Mouse (Mus musculus): Measurements from ENCODE around the gene Cwf19l1. TPM values are rescaled to one million over a fixed set of nuclear protein-coding genes. Genes with fewer than 3 reads are reported as not detected.

The Cwf19l1 gene
- 1 to 10 TPM; 5.8 to 8.1 TPM for total RNA-seq (2021)
- long read RNA-seq, experiment 1, partial matches to known transcripts: 0 of 5 reads
- long read RNA-seq, experiment 1, other reads (novel, unspliced or antisense): 1 of 5 reads
- long read RNA-seq, experiment 2, partial matches to known transcripts: 0 of 4 reads
- long read RNA-seq, experiment 2, other reads (novel, unspliced or antisense): 1 of 4 reads

- peak; percentile 91 for DNase-seq
- intact Hi-C loops (cut with DNase I): loop anchor here (2.0 kb wide), 1 partner anchor 29 kb away; the partner anchor contains the start of gene Chuk
- Histone ChIP-seq H3K27ac (peak within 1 kb of the TSS; percentile 93), H3K4me3 (peak within 1 kb of the TSS; percentile 92)
- no peak for TF ChIP-seq CTCF (IDR thresholded peaks at IDR 0.05)
These were observed at the start of gene Cwf19l1 for GRCm38 (mm10) chr19:44135072-44135959. Cwf19l1 (minus strand) TSS chr19:44135876.

GRCm38 (mm10) chr19:44183968-44184367 lies 48.3 kb upstream of the Cwf19l1 start:
- intact Hi-C loops (cut with DNase I): no loop called here
- Histone ChIP-seq H3K27ac (no peak overlapping the region), H3K4me3 (no peak overlapping the region)
- TF ChIP-seq CTCF (IDR thresholded peaks at IDR 0.05): no peak
- no peak for DNase-seq

GRCm38 (mm10) chr19:44180502-44180901 lies 44.8 kb upstream of the Cwf19l1 start:
- no peak for TF ChIP-seq CTCF (IDR thresholded peaks at IDR 0.05)
- no peak overlapping the region for H3K4me3 ChIP-seq
- no peak for DNase-seq
- no peak overlapping the region for H3K27ac ChIP-seq
- intact Hi-C loops (cut with DNase I): no loop called here

- DNase-seq: no peak
- no peak overlapping the region for H3K27ac ChIP-seq
- intact Hi-C loops (cut with DNase I): no loop called here
- TF ChIP-seq CTCF (IDR thresholded peaks at IDR 0.05): no peak
- H3K4me3 ChIP-seq: no peak overlapping the region
These were observed 41.1 kb upstream of the Cwf19l1 start for GRCm38 (mm10) chr19:44176741-44177140.

- intact Hi-C loops (cut with DNase I): no loop called here
- no peak for TF ChIP-seq CTCF (IDR thresholded peaks at IDR 0.05)
- no peak overlapping the region for H3K27ac ChIP-seq
- no peak for DNase-seq
- no peak overlapping the region for H3K4me3 ChIP-seq
These were observed 39.2 kb upstream of the Cwf19l1 start for GRCm38 (mm10) chr19:44174835-44175234.

GRCm38 (mm10) chr19:44161515-44161914 lies 25.8 kb upstream of the Cwf19l1 start:
- DNase-seq: no peak
- peak; percentile 70 for TF ChIP-seq CTCF (IDR thresholded peaks at IDR 0.05)
- Histone ChIP-seq H3K4me3 (no peak overlapping the region), H3K27ac (no peak overlapping the region)
- intact Hi-C loops (cut with DNase I): no loop called here

GRCm38 (mm10) chr19:44159386-44159785 lies 23.7 kb upstream of the Cwf19l1 start:
- H3K4me3 ChIP-seq: no peak overlapping the region
- intact Hi-C loops (cut with DNase I): no loop called here
- no peak for TF ChIP-seq CTCF (IDR thresholded peaks at IDR 0.05)
- DNase-seq: no peak
- H3K27ac ChIP-seq: no peak overlapping the region

GRCm38 (mm10) chr19:44157005-44157404 lies 21.3 kb upstream of the Cwf19l1 start:
- H3K27ac ChIP-seq: no peak overlapping the region
- intact Hi-C loops (cut with DNase I): no loop called here
- DNase-seq: no peak
- no peak overlapping the region for H3K4me3 ChIP-seq
- no peak for TF ChIP-seq CTCF (IDR thresholded peaks at IDR 0.05)

GRCm38 (mm10) chr19:44153781-44154180 lies 18.1 kb upstream of the Cwf19l1 start:
- Histone ChIP-seq H3K4me3 (no peak overlapping the region), H3K27ac (no peak overlapping the region)
- no peak for TF ChIP-seq CTCF (IDR thresholded peaks at IDR 0.05)
- no peak for DNase-seq
- intact Hi-C loops (cut with DNase I): no loop called here

- no peak for TF ChIP-seq CTCF (IDR thresholded peaks at IDR 0.05)
- no peak for DNase-seq
- Histone ChIP-seq H3K27ac (no peak overlapping the region), H3K4me3 (no peak overlapping the region)
- intact Hi-C loops (cut with DNase I): no loop called here
These were observed 13.3 kb upstream of the Cwf19l1 start for GRCm38 (mm10) chr19:44148991-44149390.

GRCm38 (mm10) chr19:44148345-44148744 lies 12.7 kb upstream of the Cwf19l1 start:
- no peak for DNase-seq
- H3K27ac ChIP-seq: no peak overlapping the region
- peak; percentile 5; the same call in 1 of the 2 replicates for TF ChIP-seq CTCF (IDR thresholded peaks at IDR 0.05)
- no peak overlapping the region for H3K4me3 ChIP-seq
- intact Hi-C loops (cut with DNase I): no loop called here

GRCm38 (mm10) chr19:44146951-44147350 lies 11.3 kb upstream of the Cwf19l1 start:
- no peak for DNase-seq
- no peak overlapping the region for H3K4me3 ChIP-seq
- H3K27ac ChIP-seq: no peak overlapping the region
- intact Hi-C loops (cut with DNase I): no loop called here
- no peak for TF ChIP-seq CTCF (IDR thresholded peaks at IDR 0.05)

- no peak for DNase-seq
- H3K4me3 ChIP-seq: peak overlapping the region; percentile 93
- H3K27ac ChIP-seq: peak overlapping the region; percentile 78
- TF ChIP-seq CTCF (IDR thresholded peaks at IDR 0.05): no peak
- intact Hi-C loops (cut with DNase I): no loop called here
These were observed 10.8 kb upstream of the Cwf19l1 start for GRCm38 (mm10) chr19:44146568-44146879.
